Mouse (Mus musculus) lung, postnatal 14 days (tissue): ENCODE results near the gene Fcho1.
"Not testable (repeated sequence)": the region's sequence is repeated elsewhere in the genome, so short reads cannot be mapped to it uniquely, and the experiment has no call there.

Source experiments
- DNase-seq: peaks from one replicate; pipeline ENCODE4 v3.0.0; 2021

The Fcho1 gene

DNA sequence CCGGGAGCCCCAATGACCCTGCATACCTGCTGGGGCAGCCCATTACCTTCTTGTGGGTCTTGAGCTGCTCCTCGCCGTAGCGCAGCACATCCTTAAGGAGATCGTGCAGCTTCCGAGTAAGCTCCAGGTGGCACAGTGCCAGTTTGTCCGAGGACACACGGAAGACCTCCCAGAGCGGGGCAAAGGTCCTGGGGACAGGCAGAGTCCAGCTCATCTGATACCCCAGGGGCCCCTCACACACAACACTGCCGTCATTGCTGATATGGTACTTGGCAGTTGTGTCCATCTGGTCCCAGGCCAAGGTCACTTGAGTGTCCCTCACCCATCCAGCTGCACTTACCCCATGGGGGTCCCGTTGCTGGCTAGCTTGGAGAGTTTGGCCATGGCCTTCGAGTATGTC lies 8.4 kb downstream of the Fcho1 start:
- DNase-seq: no peak

DNA sequence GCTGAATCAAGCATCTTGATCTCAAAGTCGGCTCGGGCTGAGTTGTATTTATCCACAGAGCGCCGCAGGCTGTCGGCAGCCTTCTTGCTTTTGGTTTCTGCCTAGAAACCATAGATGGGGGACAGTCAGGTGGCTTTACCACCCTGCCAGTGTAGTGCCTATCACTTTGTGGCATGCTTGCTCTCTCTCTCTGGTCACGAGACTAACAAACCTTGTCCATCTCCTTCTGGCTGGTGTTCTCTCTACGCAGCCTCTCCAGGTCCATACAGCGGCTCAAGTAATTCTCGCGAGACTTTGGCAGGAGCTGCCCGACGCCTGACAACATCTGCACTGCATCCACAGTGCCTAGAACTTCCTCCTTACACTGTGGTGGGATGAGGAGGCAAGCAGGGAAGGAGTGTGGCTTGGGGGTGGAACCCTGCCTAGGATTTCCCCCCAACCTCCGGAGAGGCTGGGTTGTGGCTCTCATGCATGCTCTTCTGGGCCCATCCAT lies 8.9 kb downstream of the Fcho1 start:
- no peak for DNase-seq

DNA sequence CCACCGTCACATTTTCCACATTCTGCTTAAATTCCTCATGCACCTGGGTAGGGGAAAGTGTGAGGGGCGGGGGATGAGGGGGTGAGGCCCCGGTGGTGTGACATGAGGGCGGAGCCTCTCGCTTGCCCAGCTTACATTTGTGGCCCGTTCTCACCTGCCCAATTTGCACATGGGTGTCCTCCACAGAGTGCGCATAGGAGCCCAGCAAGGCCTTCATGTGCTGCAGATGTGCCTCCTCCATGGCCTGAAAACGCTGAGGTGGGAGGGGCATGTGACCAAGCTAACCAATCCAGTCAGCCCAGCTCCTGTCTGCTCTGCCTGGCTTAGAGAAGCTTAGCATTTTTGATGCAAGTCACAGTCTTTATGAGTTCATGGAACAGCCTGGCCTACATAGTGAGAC lies 10.0 kb downstream of the Fcho1 start:
- DNase-seq: no peak

DNA sequence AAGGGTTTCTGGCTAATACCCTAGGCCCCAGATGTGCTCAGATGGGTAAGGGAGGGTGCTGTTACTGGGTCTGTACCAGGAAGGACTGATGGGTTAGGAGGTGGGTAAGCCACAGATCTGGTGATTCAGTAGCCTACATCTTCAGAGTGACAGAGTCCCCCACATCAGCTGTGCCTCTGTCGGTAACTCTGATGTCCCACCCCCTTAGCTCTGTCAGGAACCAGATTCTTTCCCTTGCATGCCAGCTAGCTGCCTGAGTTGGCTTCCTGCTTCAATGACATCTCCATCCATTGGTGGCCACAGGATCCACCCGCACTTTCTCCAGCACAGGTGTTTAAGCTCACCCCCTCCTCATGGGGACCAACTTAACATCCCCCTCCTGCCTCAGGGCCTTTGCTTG lies 13.9 kb downstream of the Fcho1 start:
- DNase-seq: no peak

DNA sequence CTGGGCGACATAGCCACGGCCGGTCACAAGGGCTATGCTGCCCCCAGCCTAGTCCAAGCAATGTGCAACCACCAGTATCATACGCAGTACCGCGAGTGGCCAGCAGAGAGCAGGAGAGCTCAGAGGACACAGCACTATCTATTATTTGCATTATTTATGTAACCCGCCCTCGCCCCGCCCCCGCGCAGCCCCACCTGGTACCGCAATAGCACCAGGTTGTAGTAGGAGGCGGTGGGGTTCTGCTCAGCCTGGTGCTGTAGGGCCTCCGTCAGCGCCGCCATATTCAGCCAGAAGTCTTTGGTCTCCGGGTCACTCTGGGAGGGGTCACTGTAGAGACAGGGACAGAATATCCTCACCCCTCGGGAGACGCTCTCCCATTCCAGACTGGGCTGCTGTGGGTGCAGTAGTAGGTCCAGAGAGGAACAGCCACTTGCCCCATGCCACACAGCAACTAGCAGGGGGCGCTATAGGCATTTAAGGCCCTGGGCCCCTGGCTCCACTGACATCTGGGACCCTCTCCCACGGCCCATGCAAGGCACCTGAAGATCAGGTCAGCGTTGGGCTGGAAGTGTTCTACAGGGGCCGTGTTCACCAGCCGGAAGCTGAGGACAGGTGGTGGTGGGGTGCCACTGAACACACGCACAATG lies 15.6 kb downstream of the Fcho1 start:
- peak; percentile 89 for DNase-seq

DNA sequence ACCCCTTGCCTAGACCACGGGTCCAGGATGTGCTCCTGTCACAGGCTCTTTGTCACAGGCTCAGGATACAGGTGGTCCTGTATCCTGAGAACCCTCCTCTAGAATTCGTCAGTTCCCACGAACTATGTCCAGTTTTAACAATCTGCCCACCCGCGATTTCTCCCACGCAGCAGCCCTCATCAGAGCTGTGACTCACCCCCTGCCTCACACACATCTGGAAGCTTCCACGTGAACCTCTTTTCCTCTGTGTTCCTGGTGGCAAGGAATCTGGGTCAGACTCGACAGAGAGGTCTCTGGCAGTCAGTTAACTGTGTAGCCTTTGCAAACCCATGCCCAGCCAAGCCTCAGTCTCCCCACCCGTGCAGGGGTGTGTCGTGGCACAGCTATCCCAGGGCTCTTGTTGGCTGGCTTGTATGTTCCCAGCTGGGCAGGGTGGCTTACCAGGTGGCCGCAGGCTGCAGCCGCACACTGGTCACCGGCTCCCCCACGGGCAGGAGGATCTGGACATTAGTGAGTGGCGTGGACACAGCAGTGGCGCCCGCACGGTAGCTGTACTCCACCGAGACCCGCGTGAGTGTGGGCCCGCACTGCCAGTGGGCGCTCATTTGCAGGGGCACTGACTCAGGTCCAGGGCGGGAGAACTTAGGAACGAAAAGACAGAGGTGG lies 16.2 kb downstream of the Fcho1 start:
- no peak for DNase-seq

DNA sequence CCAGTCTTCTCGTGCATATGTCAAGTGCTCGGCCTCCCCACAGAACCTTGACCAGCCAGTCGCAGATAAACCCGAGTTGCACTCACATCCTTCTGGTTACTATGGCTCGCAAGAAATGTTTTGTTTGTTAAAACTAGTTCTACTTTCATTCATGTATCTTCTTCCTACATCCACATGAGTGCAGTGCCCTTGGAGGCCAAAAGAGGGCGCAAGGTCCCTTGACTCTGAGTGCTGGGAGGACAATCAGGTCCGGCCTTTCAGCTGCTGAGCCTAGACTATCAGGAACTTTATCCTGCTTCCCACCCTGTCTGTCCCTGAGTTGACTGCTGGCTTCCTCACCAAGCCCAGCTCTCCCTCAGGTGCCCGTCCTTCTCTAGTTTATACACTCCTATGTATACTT lies 17.6 kb downstream of the Fcho1 start:
- DNase-seq: peak; percentile 48

DNA sequence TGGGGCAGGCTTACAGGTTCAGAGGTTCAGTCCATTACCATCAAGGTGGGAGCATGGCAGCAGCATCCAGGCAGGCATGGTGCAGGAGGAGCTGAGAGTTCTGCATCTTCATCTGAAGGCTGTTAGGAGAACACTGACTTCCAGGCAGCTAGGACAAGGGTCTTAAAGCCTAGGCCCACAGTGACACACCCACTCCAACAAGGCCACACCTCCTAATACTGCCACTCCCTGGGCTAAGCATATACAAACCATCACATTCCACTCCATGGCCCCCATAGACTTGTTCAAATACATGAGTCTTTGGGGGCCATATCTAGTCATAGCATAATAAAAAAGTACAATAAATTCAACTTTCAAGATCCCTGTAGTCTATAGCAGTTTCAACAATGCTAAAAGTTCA lies 22.1 kb downstream of the Fcho1 start:
- not testable (repeated sequence) for DNase-seq

DNA sequence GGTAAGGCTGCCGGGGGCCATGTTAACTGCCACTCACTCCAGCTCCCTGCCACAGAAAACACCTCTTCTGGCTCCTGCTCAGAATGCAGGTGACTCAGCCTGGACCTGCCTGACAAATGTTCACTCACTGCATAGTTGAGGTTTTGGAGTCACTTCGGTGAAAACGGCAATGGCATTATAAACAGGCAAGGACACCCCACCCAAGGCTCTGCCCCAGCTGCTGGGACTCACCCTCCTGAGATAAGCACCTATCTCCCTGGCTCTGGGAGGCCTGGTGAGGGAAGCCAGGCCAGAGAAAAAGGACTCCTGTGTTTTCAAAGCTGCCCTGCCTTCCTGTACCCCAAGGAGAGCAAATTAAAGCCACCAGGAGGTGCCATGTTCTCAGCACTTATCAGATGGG lies 22.6 kb downstream of the Fcho1 start:
- DNase-seq: no peak

DNA sequence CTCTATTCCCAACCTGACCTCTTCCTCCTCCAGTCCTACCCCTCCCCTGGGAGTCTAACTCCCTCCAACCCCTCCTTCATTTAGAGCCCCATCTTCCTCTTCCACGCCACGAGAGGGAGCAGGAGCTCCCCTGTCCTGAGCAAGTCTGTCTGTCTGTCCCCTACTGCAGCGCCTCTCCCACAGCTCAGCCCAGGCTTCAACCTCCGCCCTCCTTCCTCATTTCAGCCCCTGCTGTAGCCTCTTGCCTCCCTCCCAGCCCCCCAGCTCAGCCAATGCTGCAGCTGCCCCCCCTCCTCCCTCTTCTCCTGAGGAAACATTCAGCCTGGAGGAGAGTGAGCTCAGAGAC lies 23.5 kb downstream of the Fcho1 start:
- DNase-seq: no peak

DNA sequence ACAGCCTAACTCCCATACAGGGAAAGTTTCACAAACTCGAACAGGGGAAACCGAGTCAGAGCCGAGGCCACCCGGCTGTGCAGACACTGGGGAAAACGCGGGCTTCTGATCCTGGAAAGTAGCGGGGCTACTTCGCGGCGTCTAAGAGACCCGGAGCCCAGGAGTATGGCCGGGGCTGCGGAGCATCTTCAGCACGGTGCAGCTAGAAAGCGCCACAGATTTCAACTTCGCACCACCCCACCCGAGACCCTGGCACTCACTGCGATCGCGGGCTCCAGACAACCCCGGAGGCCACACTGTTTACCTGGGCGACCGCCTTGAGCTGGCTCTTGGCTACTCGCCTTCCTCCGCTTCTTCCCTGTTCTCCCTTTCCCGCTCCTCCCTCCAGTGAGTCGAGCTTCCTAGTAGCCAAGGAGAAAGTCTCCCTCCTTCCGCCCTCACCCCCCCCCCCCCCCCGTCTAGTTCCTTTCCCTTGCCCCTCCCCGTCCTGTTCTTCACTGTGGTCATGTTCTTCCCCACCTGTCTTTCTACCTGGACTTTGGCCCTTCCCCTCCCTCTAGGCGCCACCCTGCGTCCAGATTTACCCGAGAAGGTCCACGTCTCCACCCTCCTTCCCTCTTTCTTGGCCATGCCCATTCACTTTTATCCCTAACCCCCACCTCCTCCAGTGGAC lies 24.0 kb downstream of the Fcho1 start, which contains the start of gene B3gnt3:
Gene B3gnt3 (minus strand): TSS at position 376 of the 673 bp plus-strand sequence.
- no peak for DNase-seq

DNA sequence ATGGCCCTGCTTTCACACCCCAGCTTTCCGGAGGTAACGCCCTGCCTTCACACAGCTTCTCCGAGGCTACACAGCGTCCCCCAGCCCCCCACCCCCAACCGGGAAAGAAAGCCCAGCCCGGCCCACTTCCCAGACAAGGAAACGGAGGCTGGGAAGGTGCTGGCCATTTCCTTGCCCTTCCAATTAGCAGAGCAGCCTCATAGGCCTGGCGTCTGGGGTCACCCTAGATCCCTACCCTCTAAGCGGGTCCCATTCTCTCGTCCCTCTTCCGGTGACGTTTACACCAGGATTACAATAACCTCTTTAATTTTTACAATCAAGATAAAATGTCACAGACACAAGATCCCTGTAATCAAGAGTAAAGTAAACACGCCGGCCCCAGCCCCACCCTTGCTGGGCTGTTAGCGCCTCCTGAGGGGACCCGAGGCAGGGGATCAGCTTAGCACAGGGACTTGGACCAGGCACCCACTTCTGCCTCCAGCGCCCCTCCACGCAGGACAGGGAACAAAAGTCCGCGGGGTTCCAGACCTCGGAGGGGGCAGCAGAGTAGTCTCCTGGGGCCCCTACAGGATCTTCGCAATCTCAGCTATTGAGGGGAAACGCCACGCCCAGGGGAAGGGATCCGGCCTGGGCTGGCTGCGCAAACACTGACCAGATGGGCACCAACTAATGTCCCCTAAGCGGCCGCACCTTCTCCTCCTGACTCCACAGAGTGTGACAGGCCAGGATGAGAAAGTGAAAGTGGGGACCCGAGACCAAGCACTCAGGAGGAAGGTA lies 24.8 kb downstream of the Fcho1 start:
- DNase-seq: peak; percentile 50

DNA sequence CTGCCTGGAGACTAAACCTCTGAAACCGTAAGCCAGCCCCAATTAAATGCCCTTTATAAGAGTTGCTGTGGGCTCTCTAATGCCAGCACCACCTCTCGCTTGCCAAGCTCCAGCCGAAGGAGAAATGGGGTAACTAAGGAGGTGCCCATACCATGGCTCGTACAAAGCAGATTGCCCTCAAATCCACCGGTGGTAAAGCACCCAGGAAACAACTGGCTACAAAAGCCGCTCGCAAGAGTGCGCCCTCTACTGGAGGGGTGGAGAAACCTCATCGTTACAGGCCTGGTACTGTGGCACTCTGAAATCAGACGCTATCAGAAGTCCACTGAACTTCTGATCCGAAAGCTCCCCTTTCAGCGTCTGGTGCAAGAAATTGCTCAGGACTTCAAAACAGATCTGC lies 30.1 kb downstream of the Fcho1 start:
- DNase-seq: not testable (repeated sequence)

DNA sequence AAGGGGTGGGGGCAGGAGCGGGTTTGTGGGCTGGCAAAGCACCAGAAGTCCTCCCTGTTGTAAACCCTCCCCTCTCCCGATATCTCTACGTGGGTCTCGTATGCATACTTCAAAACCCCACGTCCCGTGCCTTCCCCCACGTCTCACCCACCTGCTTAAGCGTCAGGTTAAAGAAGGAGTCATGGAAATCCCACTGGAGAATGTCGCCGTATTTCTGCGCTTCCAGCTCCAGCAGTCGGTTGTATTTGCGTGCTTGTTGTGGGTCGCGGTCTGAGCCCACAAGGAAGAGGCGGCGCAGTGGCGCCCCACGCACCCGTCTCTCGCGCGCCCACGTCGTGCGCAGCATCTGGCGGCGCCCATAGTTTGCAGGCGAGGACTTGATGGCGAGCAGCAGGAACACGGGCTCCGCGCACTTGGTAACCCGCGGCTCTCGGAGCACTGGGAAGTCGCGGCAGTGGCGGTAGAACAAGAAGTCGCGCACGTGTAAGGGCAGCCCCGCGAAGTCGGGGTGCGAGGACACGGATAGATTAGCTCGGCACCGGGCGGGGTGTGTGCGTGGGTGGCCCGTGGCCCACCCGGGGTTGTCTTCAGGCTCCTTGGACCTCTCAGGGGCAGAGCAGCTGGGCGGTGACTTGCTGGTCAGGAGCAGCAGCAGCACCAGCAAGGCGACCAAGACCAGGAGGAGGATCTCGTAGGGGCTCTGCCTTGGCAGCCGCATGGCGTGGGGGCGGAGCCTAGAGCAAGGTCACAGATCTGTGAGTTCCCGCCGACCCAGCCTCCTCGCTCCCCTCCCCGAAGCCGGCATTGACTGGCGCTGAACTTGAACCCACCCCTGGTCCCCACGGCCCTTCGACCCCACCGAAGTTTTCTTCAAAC lies 32.1 kb downstream of the Fcho1 start:
- no peak for DNase-seq

DNA sequence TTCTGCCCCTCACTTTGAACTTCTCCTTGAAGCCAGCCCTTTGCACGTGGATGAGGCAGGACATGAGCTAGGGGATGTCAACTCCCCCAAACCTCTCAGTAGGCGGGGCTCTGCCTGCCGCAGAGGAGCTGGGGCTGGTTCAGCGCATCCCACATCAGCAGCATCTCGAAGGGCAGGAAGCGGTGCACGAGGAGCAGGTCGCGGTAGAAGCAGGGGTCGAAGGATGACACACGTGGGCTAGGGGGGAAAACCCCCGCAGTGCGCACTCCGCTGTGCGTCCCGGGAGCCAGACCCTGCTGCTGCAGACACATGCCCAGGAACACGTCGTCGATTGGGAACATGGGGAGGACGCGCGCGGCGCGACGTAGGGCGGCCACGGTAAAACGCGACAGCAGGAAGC lies 33.0 kb downstream of the Fcho1 start:
- no peak for DNase-seq

DNA sequence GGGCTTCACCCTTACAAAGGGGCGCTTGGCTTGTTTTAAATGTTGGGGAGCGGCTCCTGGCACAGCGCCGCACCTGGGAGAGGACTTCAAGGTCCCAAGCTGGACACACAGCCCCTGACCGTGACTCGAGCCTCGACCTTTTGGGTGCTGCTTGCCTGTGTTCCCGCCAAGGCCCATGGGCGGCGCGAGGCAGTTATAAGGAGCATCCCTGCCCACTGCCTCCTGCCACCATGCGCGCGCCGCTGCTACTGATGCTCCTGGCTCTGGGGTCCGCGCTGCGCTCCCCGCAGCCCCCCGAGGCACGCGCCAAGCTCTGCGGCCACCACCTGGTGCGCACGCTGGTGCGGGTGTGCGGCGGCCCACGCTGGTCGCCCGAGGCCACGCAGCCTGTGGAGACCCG lies 36.5 kb downstream of the Fcho1 start, which contains the start of gene Insl3:
Gene Insl3 (plus strand): TSS at position 187 of the 400 bp plus-strand sequence.
- DNase-seq: no peak

DNA sequence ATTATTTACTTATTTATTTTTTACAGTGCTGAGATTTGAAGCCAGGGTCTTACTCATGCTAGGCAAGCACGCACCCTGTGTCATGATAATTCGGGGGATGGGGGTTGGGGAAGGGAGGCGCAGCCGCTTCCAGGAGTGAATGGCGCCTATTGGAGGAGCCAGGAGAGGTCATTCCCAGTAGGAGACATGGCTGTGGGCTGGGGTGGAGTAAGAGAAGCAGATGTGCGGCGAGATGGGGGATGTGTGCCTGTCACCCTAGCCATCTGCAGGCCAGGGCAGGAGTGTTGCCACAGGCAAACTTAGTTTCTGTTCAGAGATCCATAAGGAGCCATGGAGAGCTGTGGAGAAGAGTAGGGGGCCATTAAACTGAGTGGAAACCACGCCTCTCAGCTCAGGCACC lies 37.9 kb downstream of the Fcho1 start:
- DNase-seq: no peak

DNA sequence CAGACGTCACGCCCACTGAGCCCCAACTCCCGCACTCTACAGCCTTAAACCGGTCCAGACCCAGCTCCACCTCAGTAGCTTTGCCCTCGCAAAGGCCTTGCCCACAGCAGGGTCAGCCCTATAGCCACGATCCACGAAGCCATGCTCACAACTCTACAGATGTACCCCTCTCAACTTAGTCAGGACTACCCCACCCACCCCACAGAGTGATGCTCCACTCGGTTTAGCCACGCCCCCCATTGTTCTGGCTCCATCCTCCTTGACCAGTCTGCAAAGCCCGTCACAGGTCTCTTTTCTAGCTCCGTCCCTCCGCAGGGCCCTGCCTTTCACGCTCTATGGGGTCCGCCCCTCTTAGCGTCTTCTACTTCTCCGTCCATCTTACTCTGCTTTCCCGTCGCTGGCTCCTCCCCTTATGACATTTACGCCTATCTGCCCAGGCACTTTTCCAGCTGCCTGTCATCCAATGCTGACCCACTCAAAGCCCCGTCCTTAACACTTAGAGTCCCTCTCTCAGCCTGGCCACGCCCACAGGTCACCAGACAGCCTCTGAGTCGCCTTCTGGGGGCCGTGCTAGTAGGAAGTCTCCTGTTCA lies 39.3 kb downstream of the Fcho1 start:
- no peak for DNase-seq

DNA sequence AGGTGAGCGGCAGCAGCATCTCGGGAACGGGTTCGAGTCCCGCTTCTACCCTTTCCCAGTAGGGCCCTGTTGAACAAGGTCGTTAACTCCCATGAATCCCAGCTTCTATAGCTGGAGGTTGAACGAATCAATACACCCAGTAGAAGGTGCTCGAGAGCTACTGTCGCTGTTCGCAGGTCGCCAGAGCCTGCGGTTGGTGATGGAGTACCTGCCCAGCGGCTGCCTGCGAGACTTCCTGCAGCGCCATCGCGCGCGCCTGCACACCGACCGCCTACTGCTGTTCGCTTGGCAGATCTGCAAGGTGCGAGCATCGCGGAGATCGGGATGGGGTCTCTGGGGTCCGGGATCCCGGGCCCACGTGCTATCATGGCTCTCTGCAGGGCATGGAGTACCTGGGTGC lies 39.9 kb downstream of the Fcho1 start:
- DNase-seq: no peak

DNA sequence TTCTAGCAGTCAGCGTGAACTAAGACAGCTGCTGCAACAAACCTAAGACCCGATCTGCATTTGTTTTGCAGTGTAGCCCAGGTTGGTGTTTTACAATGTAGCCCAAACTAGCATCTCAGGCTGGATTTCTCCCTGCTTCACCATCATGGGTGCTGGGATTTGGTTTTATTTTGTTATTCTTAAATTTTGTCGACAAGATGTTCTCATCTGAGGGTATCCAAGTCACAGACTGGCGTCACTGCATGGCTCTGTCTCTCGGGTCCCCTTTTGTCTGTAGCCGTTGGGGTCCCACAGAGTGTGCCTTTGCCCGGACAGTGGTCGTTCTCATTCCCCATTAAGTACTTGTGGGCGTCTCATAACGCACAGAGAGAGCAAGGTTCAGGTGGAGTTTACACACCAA lies 40.8 kb downstream of the Fcho1 start:
- no peak for DNase-seq

DNA sequence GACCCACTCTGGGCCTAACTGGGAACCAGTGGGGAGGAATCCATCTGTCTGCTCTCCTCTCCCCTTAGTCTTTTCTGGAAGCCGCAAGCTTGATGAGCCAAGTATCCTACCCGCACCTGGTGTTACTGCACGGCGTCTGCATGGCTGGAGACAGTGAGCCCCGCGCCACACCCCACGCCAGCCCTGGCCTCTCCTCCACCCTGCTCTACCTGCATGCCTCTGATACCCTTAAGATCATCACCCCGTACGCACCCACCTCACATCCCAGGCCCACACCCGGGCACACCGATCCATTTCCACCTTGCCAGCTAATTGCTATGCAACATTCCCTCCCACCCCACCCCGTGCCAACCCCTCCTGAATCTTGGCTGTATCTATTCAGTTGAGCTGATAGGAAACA lies 42.7 kb downstream of the Fcho1 start:
- no peak for DNase-seq

DNA sequence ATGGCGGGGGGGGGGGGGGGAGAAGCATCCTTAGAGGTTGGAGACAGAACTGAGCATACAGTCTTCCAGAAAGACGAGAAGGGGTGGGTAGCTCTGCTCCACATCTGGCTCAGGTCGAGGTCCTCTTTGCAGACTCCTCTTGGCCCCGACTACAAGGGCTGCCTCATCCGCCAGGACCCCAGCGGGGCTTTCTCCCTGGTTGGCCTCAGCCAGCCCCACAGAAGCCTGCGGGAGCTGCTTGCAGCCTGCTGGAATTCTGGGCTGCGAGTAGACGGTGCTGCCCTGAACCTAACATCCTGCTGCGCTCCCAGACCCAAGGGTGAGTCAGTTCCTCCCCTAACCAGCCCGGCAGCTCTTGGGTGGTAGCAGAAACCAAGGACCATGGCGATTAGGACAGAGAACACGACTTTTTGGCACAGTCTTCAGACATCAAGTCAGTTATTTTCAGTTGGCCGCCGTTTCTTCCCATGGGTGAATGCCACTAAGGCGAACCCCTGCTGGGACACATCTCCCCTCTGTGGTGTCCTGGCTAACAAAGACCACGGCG lies 44.1 kb downstream of the Fcho1 start:
- DNase-seq: no peak
